Mouse (Mus musculus) urinary bladder, postnatal 10 days (tissue): ENCODE results near the gene Scarb1.

Experiments
- DNase-seq: peaks from one replicate; pipeline ENCODE4 v3.0.0; 2022; ENCODE audit warnings: low spot score

Scarb1 gene

DNA sequence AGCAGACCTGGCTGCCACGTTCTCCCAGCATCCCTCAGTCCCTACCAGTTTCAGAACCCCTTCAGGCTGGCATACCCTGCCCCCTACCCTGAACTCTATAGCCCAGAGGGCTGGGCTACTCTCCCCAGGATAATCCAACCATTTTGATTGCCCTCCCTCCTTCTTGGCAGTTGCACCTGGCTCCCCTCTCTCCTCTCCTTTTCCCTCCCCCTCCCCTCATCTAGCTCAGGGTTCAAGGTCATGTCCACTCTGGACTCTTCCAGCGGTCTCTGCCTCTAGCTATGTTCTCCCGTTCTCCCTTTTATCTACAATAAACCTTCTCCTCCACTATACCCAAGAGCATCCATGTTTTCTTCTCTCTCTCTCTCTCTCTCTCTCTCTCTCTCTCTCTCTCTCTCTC, 9.1 kb downstream of the Scarb1 start:
- no peak for DNase-seq

DNA sequence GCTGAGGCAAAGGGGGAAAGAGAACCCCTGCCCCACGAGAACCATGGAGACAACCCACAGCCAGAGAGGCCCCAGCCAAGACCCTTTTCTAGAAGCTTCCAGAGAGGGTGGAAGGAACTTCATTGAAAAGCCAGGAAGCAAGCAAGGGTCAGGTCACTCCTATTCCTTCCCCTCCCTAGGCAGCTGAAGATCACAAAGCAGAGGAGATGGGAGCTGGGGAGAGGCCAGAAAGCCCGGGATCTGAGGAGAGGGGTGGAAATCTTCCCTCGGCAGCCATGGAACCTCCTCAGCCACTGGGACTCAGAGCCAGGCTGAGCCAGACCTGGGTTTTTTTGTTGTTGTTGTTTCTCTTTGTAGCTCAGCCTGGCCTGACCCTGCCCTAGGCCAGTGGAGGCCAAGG, 9.8 kb downstream of the Scarb1 start:
- no peak for DNase-seq

DNA sequence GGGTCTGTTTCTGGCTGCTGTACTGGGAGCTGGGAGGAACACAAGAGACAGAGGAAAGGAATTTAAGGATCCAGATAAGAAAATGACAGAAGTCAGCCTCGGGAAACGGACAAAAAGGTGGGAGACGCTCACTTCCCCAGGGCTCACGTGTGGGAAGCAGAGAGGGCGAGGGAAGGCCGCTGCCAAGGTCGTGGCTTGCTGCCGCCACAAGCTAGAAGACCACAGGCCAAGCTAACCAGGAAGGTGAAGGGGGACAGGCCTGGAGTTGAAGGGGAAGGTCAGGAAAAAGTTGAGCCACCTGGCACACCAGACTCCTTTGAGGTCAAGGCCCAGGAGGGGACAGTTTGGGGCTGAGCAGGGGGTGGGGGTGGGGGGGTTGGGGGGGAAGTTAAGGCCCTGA, 10.2 kb downstream of the Scarb1 start:
- DNase-seq, result no peak

DNA sequence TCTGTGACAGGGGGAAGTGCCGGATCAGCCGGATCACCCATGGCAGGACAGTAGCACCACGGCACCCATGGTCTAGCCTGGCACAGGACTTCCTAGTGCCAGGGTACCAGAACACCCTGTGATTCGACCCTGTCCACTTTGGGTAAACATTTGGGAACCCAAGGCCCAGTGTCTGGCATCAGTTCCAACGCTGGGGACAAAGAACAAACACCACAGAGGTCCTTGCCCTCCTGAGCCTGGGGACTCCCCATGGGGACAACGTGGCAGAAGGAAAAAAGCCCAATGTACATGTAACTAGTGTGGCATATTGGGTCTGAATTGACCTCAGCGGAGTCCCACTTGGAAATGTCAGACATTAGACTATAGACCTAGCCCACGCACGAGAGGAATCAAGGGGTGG, 10.7 kb downstream of the Scarb1 start:
- DNase-seq, result no peak

DNA sequence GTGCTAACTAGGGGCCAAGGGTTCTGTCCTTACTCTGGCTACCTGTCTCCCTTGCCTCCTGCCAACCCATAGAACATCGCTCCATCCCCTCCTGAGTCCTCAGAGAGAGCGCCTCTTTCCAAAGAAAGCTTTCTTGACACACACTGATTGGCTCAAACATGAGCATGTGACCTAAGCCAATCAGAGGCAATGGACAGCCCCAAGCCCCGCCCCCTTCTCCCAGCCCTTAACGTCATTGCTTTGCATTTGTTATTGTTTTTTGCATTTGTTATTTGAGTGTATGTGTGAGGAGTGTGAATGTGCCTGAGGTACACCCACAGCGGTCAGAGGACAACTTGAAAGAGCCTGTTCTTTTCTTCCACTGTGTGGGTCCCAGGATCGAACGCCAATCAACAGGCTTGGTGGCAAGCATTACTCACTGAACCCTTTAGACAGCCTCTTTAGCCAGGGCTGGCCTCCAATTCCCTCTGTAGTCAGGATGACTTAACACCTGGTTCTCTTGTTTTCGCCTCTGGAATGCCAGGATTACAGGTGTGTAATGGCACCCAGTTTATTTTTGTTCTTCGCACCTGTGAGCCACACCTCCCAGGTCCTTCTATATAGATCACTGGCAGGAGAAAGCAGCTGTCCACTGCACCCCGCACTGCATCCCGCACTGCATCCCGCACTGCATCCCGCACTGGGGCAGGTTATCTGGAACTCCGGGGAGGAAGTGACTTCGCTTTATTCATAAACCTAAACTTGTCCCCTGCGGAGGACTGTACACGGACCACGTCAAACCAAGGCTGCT, 13.1 kb downstream of the Scarb1 start:
- no peak for DNase-seq

DNA sequence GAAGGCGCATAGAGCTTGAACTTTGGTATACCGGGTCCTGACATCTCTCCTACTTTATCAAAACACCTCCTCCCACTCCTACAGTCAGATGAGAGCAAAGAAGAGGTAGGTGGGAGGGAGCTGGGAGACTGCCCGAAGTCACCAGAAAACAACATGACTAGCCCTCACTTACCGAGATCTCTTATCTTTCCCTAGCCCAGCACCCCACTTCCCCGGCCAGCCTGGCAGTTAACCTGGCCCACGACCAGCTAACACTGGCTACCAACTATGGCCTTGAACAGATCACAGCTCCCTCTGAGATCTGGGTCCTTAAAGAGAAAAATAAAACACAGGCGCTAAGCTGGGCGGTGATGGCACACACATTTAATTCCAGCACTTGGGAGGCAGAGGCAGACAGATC, 14.5 kb downstream of the Scarb1 start:
- DNase-seq, result no peak

DNA sequence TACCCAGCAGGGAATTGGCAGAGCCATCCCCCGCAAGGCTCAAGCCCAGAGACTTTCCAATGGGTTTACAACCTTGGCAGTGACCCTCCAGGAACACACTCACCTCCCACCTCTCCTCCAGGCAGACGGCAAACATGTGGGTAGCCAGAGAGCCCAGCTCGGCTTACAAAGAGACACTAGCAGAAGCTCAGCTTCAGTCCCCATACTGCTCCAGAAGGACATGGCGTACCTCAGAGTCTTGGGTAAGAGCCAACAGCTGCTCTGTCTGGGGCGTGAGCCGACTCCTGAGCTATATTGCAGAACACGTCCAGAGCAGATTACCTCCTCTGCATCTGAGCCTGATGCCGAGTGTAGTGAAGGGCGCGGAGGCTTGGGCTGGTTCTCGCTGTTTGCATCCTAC, 15.0 kb downstream of the Scarb1 start:
- no peak for DNase-seq

DNA sequence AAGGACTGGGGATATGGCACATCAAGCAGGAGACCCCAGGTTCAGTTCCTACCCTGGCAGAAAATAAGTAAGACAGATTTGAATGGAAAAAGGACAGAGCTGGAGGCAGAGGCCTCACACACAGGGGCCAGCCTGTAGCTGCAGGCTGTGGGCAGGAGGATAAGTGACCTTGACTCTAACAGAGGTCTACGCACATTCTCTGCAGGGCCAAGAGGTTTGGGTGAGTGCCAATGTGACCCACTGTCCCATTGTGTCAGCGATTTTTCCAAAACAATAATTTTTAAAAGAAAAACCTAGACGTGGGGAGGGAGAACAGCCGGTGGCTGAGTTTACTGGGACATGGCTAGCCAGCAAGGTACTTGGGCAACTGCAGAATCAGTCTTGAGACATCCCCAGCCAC, 15.6 kb downstream of the Scarb1 start:
- DNase-seq, result no peak

DNA sequence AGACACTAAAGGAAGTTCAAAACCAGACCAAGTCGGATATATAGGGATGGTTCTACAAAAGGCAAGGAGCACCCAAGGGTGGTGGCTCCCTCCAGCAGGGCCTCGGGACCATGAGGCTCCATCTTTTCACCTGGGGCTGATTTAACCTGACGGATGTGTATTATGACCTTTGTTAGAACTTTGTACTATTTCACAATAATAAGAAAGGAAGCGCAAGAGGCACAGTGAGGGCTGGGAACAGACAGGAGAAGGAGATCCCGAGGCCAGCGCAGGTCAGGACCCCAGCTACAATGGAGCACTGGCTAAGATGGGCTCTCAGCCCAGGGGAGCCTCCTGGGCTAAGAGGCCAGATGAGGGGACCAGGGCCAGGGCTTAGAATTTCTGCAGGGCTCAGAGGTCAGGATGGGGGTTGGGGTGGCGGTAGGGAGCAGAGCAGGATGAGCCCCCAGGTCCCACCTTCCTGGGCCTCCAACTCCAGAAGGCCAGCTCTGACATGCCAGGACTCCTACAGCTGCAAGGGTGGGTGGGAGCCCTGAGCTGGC, 16.9 kb downstream of the Scarb1 start:
- DNase-seq, result no peak

DNA sequence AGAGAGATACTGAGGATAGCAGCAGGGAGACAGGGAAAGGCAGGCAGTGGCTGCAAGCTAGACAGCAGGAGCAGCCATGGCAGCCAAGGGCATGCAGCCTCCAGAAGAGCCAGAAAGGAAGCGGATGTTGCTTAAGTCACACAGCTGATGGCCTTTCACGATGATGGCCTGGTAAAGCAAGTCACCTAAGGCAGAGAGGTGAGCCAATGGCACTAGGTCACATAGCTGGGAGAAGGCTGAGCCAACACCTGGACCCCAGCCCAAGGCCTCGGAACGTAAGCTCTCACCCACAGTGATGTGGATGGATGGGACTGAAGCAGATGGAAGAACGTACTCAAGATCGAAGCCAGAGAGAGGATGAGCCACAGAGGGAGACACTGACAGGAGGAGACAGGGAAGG, 17.8 kb downstream of the Scarb1 start:
- DNase-seq, result no peak

DNA sequence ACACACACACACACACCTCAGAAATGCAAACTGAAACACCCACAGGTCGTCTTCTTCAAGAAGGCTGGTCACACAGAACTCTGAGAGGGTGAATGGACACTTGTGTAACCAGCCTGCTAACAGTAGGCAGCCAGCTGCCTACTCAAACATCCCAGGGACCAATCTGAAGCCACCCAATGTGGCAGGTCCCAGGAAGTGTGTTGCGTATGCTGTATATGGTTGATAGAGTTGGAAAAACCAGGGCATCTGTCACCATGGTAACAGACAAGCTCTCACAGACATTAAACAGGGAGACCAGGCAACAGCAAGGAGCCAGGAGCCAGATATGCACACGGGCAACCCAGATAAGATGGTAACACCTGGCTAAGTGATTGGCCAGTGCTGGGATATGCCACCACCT, 19.1 kb downstream of the Scarb1 start:
- DNase-seq, result no peak

DNA sequence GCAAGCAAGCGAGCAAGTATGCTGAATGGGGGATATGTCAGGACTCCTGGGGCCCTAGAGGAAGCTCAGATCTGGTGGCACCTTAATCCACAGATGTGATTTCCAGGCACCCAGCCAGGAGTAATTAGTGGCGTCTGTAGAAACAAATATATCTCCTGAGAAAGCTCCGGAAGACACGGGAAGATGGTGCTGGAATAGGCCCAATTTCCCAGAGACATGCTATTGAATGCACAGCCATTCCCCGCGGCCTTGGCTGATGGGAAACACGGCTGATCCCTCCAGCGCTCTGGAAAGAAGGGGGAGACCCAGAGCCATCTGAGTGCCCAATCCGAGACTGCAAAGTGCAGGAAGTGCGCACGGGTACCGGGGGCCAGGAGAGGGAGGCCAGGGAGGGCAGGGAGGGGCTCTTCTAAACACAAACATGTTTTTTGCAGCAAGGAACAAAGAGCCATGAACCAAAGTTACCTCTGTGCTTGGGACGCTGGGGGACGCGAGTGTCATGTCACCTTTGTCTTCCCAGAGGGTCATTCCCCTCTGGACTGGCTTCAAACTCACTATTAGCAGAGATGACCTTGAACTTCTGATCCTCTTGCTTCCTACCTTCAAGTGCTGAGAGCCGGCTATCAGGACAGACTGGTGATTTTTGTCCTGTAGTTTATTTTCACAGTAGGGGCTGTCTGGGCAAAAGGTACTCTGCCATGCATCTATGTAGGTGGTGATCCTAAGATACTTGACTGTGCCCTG, 21.7 kb downstream of the Scarb1 start:
- DNase-seq, result no peak

DNA sequence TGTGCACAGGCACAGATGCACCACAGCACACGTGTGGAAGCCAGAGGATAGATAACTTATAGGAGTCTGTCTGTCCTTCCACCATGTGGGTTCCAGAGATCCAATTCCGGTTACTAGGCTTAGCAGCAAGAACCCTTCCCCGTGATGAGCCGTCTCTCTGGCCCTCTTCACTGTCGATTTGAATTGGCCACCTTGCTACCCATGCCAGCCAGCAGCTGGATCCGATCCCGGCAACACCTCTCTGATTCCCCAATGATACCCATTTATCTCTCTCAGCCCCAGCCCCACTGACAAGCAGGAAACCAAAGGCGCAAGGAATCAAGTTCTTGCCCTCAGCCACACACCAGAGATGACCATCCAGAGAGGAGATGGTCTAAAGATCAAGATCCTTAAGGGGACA, 22.9 kb downstream of the Scarb1 start:
- no peak for DNase-seq

DNA sequence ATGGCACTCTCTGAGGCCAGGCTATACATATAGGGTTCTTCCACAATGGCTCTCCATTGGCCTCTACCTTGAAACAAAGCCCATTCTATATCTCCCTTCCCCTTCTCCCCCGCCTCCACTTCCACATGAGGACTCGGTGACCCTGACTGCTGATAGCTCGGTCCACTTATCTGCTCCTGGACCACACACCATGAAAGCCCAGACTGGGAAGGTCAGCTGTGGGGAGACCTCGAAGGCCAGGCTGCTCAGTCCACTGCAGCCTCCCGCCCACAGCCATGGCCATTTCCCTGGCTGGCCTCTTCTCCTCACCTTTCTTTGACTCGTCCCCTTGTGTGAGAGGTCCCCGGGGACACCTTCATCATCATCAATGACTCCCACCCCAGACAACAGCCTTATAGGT, 23.6 kb downstream of the Scarb1 start:
- DNase-seq, result no peak

DNA sequence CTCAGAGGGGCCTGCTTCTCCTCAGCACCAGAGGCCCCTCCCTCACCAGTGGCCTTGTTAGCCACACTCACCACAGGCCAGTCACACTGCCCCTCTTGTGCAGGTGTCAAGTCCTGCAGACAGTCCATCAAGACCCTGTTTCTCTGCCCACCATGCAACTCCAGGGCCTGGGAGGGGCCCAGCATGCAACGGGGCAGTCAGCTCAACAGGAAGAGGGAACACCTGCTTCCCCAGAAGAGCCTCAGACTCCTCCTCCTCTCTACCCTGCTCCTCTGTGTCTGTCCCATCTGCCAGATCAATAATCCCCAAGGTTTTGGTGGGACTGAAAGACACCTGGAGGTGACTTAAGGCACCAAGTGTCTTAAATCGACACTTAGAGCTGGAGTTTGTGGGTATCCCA, 24.1 kb downstream of the Scarb1 start:
- no peak for DNase-seq

DNA sequence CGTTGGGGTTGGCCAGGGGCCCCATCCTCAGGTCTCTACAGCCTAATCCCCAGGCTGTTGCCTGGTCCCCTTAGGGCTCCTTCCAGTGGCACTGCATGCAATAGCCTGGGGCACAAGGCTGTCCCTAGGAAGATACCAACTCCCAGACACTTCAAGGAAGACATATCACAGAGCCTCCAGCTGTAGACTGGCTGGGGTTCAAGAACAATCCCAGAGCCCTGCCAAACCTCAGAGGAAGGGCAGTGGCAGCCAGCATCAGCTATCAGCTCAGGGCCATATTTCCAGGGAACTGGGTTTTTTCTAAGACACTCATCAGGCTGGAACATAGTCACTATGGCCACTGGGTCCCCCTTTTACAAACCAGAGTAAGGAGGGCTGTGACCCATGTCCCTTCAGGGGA, 25.8 kb downstream of the Scarb1 start:
- DNase-seq, result no peak

DNA sequence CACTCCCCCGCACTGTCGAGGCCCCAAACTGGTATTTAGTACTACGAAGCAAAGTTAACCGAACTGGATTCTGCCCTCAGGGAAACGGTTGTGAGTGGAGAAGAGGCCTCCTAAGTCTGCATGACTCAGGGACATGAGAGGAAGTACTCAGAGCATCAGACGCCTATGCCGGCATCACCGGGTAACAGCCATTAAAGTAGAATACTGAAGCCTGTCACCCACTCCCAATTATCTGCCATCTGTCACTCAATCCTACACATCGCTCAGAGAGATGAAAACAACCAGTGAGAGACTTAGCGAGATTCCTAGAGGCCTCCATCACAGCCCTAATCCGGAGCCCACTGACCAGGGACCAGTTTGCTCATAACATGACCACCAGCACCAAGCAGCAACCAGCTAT, 26.9 kb downstream of the Scarb1 start:
- no peak for DNase-seq

DNA sequence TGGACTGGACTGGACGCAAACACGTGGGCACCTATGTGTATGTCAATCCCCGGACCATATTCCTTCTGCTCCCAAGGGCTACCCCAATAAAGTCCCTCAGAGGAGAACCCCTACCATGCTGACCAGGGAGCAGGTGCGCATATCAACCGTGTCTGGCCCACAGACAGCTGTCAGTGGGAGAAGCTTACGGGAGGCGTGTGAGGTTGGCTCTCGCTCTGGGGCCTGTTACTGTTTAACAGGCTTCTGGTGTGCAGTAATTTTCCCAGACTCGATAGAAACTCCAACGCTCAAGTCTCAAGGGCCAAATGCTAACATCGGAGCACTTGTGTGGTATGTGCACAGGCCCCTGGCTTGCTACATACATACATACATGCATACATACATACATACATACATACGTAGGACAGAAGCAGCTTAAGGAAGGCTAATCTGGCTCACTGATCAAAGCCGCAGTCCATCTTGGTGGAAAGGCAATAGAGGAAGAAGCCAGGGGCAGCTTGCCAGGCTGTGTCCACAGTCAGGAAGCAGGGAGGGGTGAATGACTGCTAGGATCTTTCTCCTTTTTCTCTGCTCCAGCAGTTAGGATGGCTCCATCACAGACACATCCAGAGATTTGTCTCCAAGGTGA, 27.8 kb downstream of the Scarb1 start:
- no peak for DNase-seq

DNA sequence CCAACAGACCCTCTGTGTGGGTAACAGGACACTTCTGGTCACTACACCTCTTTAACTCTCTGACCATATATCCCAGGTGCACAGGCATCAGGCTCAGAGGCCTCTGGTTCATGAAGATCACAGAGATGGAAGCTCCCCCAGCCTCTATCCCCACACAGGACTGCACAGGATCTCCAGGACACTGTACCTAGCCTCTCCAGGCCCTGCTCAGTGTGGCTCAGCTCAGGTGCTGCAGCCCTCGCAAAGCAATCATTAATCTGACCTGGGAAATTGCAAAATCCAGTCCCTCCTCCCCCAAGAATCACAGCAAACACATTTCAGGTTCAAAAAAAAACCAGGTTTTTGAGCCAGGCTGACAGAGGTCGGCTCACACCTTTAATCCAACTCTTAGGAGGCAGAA, 29.9 kb downstream of the Scarb1 start:
- DNase-seq, result no peak

DNA sequence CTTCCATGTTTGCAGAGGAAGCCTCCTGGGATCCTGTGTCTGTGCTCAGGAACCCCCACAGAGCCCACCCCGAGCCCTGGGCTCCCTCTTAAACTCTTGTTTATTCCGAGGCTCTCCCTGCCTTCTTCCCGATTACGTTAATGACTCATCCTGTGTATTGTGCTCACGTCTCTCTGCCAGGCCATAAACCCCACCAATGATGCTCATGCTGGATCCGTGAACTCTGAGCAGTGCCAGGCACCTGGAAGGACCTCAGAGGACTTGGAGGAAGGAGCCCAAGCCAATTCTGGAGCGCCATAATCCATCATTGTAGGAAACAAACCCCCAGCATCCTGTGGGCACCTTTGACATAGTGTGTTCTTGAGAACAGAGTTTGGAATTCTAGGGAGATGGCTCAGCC, 31.7 kb downstream of the Scarb1 start:
- DNase-seq, result no peak

DNA sequence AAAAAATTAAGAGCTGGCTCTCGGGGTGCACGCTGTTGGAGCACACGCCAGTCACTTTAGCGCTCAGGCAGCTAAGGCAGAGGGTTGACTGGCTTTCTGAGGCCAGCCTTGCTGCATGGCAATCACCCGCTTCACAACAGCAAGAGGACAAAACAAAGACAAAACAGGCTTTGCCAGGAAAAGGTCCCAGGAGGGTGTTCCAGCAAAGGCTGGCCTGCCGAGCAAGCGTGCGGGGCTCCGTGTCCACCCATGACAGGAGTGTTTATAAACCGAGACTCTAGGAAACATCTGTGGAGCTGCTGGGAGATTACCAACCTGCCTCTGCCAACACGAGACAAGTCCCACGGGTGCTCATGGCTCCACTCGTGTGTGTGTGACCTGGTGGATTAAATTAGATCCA, 34.1 kb downstream of the Scarb1 start:
- DNase-seq, result no peak

DNA sequence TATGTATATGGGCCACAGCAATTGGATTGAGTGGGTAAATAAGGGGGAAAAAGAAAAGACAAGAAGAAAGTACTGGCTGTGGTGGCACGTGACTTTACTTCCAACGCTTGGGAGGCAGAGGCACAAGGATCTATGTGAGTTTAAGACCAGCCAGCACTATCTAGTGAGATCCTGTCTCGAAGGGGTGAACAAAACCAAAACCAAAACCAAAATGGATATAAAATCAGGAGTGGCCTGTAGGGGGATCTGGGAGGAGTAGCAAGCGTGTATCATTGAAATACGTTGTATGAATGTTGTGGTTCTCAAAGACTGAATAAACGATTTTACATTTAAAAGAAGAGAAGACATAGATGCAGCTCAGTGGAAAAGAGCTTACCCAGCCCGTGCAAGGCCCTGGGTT, 34.5 kb downstream of the Scarb1 start:
- DNase-seq, result no peak
